Mouse (Mus musculus) bone marrow macrophage, adult 2 months (primary cell): ENCODE measurements around the gene Ltbp1.

Experiments used
- CTCF ChIP-seq: IDR thresholded peaks from 2 replicates; pipeline ENCODE4 v1.5.1; 2012; ENCODE audit warnings: low read depth, mild to moderate bottlenecking, low read length, moderate library complexity
- POLR2A ChIP-seq: IDR thresholded peaks from 2 replicates; pipeline ENCODE4 v1.6.1; 2012; ENCODE audit warnings: mild to moderate bottlenecking, low read depth, low read length, borderline replicate concordance

DNA sequence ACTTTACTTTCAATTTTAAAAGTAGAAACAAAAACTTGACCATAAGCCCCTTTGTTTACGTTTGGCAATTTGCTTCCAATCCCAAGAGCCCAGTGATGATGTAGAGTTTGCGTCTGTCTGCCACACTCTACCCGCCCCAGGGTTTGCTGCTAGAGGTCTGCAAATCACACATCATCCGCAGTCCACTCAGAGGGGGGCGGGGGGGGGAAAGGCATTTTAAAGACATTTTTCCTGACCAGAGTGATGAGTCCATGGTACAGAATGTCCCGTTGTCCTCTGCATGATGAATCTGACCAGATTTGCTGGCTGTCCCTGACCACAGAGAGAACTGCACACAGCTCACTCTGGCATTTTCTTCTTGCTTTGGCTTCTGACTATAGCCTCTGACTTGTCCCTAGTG, 269.9 kb downstream of the Ltbp1 start:
- no peak for TF ChIP-seq POLR2A
- TF ChIP-seq CTCF, result no peak
